Mouse (Mus musculus) 416B (cell line): ENCODE data around the gene Riiad1.
A peak's percentile ranks its signal among the peaks of the same experiment; 100 is the strongest.

ENCODE experiments used
- DNase-seq: peaks from one replicate; pipeline ENCODE4 v3.0.0; 2011; ENCODE audit warnings: low read depth

Gene Riiad1

GRCm38 (mm10) chr3:94463926-94464578, 16.1 kb downstream of the Riiad1 start:
- DNase-seq = no peak

- DNase-seq = no peak
These were observed 20.3 kb downstream of the Riiad1 start for GRCm38 (mm10) chr3:94459834-94460233.

GRCm38 (mm10) chr3:94457055-94457454, 23.1 kb downstream of the Riiad1 start:
- no peak for DNase-seq

- peak; percentile 95 for DNase-seq
These were observed 23.6 kb downstream of the Riiad1 start for GRCm38 (mm10) chr3:94456529-94457000.

- DNase-seq = no peak
These were observed 30.8 kb downstream of the Riiad1 start for GRCm38 (mm10) chr3:94449377-94449776.

GRCm38 (mm10) chr3:94443597-94443964, 36.6 kb downstream of the Riiad1 start, which contains the start of gene Oaz3:
TSS of gene Oaz3 (minus strand) at chr3:94443915.
- no peak for DNase-seq

GRCm38 (mm10) chr3:94442951-94443596, 37.1 kb downstream of the Riiad1 start, which contains the start of gene Mrpl9:
TSS of gene Mrpl9 (plus strand) at chr3:94443318.
- DNase-seq = peak; percentile 90

GRCm38 (mm10) chr3:94441182-94441581, 39.0 kb downstream of the Riiad1 start:
- peak; percentile 64 for DNase-seq

- DNase-seq = no peak
These were observed 43.7 kb downstream of the Riiad1 start for GRCm38 (mm10) chr3:94436420-94436819.

GRCm38 (mm10) chr3:94434305-94434704, 45.8 kb downstream of the Riiad1 start:
- DNase-seq = no peak

GRCm38 (mm10) chr3:94430980-94431379, 49.2 kb downstream of the Riiad1 start:
- DNase-seq = peak; percentile 8
